Mouse (Mus musculus) forebrain, postnatal 0 days (tissue): ENCODE measurements around the gene Xndc1. TPM values are rescaled to one million over a fixed set of nuclear protein-coding genes. Genes with fewer than 3 reads are reported as not detected.
A peak's percentile ranks its signal among the peaks of the same experiment; 100 is the strongest.

Source experiments
- ATAC-seq: fragments of 200-750 bp; cut with Nextera tagmentation; 2 replicates; pipeline ENCODE4 v1.8.0; 2017; ENCODE audit warnings: mild to moderate bottlenecking, moderate library complexity
- DNase-seq: peaks from one replicate; pipeline ENCODE4 v3.0.0-alpha.2; 2015
- H3K27ac ChIP-seq: fragments of 300-500 bp; sonication (generic); 2 replicates; pipeline ENCODE4 v1.5.1; 2014; ENCODE audit warnings: low read depth, mild to moderate bottlenecking, antibody characterized with exemption, low read length, moderate library complexity, mixed read lengths
- H3K27me3 ChIP-seq: fragments of 300-500 bp; sonication (generic); 2 replicates; pipeline ENCODE4 v1.6.1; 2014; ENCODE audit warnings: mild to moderate bottlenecking, low read length, mixed read lengths; ENCODE audit not compliant: insufficient read depth
- H3K36me3 ChIP-seq: fragments of 300-500 bp; sonication (generic); 2 replicates; pipeline ENCODE4 v1.6.1; 2014; ENCODE audit warnings: mild to moderate bottlenecking, moderate library complexity; ENCODE audit not compliant: insufficient read depth
- H3K4me1 ChIP-seq: fragments of 300-500 bp; sonication (generic); 2 replicates; pipeline ENCODE4 v1.6.1; 2014; ENCODE audit warnings: antibody characterized with exemption; ENCODE audit not compliant: insufficient read depth
- H3K4me2 ChIP-seq: fragments of 300-500 bp; sonication (generic); 2 replicates; pipeline ENCODE4 v1.6.1; 2014; ENCODE audit warnings: low read depth, mild to moderate bottlenecking, moderate library complexity
- H3K4me3 ChIP-seq: fragments of 300-500 bp; sonication (generic); 2 replicates; pipeline ENCODE4 v1.5.1; 2014; ENCODE audit warnings: low read depth, low read length, mixed read lengths
- H3K9ac ChIP-seq: fragments of 300-500 bp; sonication (generic); 2 replicates; pipeline ENCODE4 v1.6.1; 2014; ENCODE audit warnings: mild to moderate bottlenecking
- H3K9me3 ChIP-seq: fragments of 300-500 bp; sonication (generic); 2 replicates; pipeline ENCODE4 v1.6.1; 2016; ENCODE audit warnings: low read length
- CTCF ChIP-seq: sonication (generic); IDR thresholded peaks from 2 replicates; pipeline ENCODE4 v1.5.1; 2016; ENCODE audit warnings: antibody characterized with exemption, control low read depth, low read depth
- WGBS: fragments of 180-500 bp; shearing (Covaris S2); extraction: QIAGEN DNeasy Blood & Tissue Kit; methylation state at CpG from one replicate; pipeline ENCODE4 v1.1.7; 2014; 5-methylcytosine and 5-hydroxymethylcytosine counted together
- polyA plus RNA-seq: library from polyadenylated mRNA; unstranded; fragments of >200 nt; fragmentation: Nextera tagmentation; extraction: Ambion mirVana; gene quantifications from 2 replicates; pipeline ENCODE4 v1.2.1, GENCODE M21; 2015
- total RNA-seq: library from RNA; depleted of rRNA; stranded (reverse); fragments of >200 nt; gene quantifications from 2 replicates; pipeline ENCODE4 v1.2.3, GENCODE M21; 2014

Gene Xndc1
- total and polyA plus RNA-seq, 2 experiments from 2014 or later: 14.6 to 32.7 TPM

DNA sequence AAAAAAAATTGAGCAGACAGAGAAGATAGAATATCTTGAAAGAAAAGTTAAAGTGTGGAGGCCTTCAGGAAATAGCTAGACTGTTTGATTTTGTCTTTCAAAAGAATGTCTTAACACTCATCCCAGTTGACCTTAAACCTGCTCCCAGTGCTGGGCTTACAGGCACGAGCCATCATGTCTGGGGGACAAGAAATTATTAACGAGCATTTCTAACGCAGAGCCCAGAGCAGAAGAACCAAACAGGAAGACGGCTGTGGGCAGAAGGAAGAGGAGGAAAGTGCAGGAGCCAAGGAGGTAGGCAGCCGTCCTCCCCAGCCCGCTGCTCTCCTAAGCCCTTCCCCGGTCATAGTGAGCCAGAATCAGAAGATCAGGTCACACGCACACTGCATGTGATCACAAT, 15.0 kb downstream of the Xndc1 start:
- H3K27me3 ChIP-seq: no peaks in the 10 kb centered on the region
- no peak overlapping the region for H3K4me3 ChIP-seq
- H3K27ac ChIP-seq: no peak overlapping the region
- no peak overlapping the region for H3K4me2 ChIP-seq
- peaks cover 69% of the 10 kb centered on the region for H3K36me3 ChIP-seq
- no peaks in the 10 kb centered on the region for H3K4me1 ChIP-seq
- ATAC-seq (no peak), DNase-seq (no peak)
- no peak overlapping the region for H3K9ac ChIP-seq
- TF ChIP-seq CTCF: no peak
- WGBS: 89% methylated on average over 8 of the region's 8 CpGs
- H3K9me3 ChIP-seq: no peaks in the 10 kb centered on the region

DNA sequence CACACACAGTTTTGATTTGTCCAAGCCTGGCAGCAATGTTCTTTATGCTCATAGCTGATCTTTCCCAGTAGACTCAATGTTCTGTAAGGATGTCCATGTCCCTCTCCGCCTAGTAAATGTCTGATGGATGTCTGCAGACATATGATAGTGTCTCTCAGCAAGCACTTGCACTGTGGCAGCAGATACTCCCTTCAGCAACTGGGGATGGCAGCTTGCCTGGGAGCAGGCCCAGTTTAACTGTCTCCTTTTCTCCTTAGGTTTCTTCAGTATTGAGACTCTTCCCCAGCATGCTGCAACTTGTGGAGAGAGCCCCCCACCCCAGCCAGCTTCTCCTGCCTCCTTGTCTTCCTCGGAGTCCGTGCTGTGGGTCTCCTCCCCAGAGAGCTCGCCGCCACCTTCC, 16.5 kb downstream of the Xndc1 start:
- Histone ChIP-seq H3K27me3 (no peaks in the 10 kb centered on the region), H3K4me3 (no peak overlapping the region), H3K9ac (no peak overlapping the region), H3K4me1 (no peaks in the 10 kb centered on the region), H3K27ac (no peak overlapping the region), H3K4me2 (no peak overlapping the region), H3K9me3 (no peaks in the 10 kb centered on the region), H3K36me3 (peaks cover 62% of the 10 kb centered on the region)
- TF ChIP-seq CTCF: no peak
- ATAC-seq (no peak), DNase-seq (no peak)
- WGBS: 96% methylated on average over 5 of the region's 5 CpGs

DNA sequence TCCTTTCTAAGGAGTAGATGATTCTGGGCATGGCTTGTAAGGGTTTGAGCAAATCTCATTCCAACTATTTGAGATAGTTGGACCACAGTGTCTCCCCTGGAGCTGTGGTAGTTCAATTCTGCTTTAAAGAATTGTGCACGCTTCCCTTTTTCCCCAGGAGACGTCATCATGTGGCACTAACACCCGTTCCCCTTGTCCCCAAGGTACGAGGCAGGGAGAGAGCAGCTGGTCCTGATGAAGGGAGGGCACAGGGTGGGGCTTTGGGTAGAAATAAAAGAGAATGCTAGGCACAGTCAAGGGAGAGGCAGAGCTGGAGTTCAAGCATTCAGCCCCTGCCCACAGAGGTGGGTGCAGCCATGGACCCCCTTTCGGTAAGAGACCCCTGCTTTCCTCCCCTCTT, 17.5 kb downstream of the Xndc1 start, which contains the start of gene Trpc2:
Gene Trpc2, plus strand, starts transcription at position 301 of the 400 bp plus-strand sequence.
- 86% methylated on average over 5 of the region's 5 CpGs for WGBS
- TF ChIP-seq CTCF: no peak
- no peak within 1 kb of the TSS for H3K4me2 ChIP-seq
- no peaks in the 10 kb centered on the region for H3K27me3 ChIP-seq
- no peak for ATAC-seq
- peaks cover 52% of the 10 kb centered on the region for H3K36me3 ChIP-seq
- H3K4me1 ChIP-seq: no peaks in the 10 kb centered on the region
- H3K9me3 ChIP-seq: no peaks in the 10 kb centered on the region
- no peak within 1 kb of the TSS for H3K4me3 ChIP-seq
- H3K9ac ChIP-seq: no peak within 1 kb of the TSS
- no peak for DNase-seq
- no peak within 1 kb of the TSS for H3K27ac ChIP-seq

DNA sequence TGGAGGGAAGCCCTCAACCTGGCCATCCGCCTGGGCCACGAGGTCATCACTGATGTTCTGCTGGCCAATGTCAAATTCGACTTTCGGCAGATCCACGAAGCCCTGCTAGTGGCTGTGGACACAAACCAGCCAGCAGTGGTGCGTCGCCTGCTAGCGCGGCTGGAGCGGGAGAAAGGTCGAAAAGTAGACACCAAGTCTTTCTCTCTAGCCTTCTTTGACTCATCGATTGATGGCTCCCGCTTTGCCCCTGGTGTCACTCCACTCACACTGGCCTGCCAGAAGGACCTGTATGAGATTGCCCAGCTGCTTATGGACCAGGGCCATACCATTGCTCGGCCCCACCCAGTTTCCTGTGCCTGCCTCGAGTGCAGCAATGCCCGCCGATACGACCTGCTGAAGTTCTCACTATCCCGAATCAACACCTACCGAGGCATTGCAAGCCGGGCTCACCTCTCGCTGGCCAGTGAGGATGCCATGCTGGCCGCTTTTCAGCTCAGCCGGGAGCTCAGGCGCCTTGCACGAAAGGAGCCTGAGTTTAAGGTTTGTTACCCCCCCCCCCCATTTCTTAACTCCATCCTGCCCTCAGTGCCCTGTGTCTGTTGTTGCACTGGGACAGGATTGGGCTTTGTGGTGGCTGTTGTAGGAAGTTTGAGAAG, 18.9 kb downstream of the Xndc1 start:
- H3K27ac ChIP-seq: no peak overlapping the region
- no peak overlapping the region for H3K9ac ChIP-seq
- peaks cover 46% of the 10 kb centered on the region for H3K36me3 ChIP-seq
- DNase-seq (no peak), ATAC-seq (no peak)
- H3K9me3 ChIP-seq: no peaks in the 10 kb centered on the region
- no peaks in the 10 kb centered on the region for H3K4me1 ChIP-seq
- 93% methylated on average over 26 of the region's 26 CpGs for WGBS
- TF ChIP-seq CTCF: no peak
- H3K4me3 ChIP-seq: no peak overlapping the region
- no peaks in the 10 kb centered on the region for H3K27me3 ChIP-seq
- no peak overlapping the region for H3K4me2 ChIP-seq

DNA sequence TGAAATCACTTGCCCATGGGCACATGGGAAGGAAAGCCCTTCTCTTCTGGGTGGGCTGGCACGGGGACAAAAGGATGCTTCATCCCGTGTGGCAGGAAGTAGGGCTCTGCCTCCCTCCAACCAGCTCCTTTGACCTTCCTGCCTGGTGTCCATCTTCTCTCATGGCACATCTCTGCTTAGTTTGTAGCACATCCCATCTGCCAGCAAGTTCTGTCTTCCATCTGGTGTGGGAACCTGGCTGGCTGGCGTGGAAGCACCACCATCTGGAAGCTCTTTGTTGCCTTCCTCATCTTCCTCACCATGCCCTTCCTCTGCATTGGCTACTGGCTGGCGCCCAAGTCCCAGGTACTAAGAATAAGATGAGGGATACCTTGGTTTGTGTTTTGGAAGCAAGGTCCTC, 22.0 kb downstream of the Xndc1 start:
- Histone ChIP-seq H3K27me3 (no peaks in the 10 kb centered on the region), H3K36me3 (peaks cover 25% of the 10 kb centered on the region), H3K4me3 (no peak overlapping the region), H3K4me1 (no peaks in the 10 kb centered on the region), H3K27ac (no peak overlapping the region), H3K9me3 (no peaks in the 10 kb centered on the region), H3K9ac (no peak overlapping the region), H3K4me2 (no peak overlapping the region)
- ATAC-seq (no peak), DNase-seq (no peak)
- TF ChIP-seq CTCF: no peak
- 85% methylated on average over 4 of the region's 4 CpGs for WGBS

DNA sequence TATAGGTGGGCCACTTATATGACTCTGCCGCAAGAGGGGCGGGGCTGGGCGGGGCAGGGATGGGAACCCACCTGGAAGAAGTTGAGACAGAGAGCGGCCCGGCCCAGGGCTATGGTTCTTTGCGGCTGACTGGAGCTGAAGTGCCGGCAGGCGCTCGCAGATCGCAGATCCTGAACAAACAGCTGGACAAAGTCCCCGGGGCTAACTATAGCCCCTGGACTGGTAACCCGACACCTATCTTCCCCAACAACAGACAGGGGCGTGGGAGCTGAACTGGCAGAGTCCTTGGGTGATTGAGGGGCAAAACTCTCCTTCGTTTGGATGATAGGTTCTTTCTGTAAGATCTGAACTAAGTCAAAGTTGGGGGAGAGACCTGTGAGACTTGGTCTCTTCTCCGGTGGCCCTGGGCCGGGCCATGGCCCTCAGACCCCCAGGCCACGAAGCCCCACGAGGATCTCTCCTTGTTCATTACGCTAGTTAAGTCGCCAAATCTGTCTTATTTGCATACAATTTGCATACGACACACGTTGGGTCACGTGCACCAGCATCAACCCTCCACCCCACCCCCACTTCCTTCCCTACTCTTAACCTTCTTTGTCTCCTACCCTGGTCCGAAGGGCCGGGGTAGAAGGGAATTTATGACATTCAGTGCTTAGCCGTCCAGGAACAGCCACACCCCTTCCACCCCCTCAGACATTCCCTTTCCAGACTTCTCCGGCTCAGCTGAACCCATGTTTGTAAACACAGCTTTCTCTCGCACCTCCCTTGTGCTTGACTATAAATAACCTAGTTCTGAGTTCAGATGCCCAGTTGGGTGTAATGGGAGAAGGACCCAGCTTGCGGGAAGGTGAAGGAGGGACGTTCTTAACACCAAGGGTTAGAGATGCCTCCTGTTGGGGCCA, 34.7 kb downstream of the Xndc1 start:
- H3K4me1 ChIP-seq: 0 out of 2 replicates have a peak, but pooled peaks cover 7% of the 10 kb centered on the region
- peak; percentile 21 for DNase-seq
- peak overlapping the region; percentile 40 for H3K4me2 ChIP-seq
- peak; percentile 78 for ATAC-seq
- H3K27ac ChIP-seq: no peak overlapping the region
- no peaks in the 10 kb centered on the region for H3K36me3 ChIP-seq
- 5% methylated on average over 30 of the region's 30 CpGs for WGBS
- H3K4me3 ChIP-seq: peak overlapping the region; percentile 1
- no peaks in the 10 kb centered on the region for H3K9me3 ChIP-seq
- H3K27me3 ChIP-seq: no peaks in the 10 kb centered on the region
- H3K9ac ChIP-seq: no peak overlapping the region
- no peak for TF ChIP-seq CTCF

DNA sequence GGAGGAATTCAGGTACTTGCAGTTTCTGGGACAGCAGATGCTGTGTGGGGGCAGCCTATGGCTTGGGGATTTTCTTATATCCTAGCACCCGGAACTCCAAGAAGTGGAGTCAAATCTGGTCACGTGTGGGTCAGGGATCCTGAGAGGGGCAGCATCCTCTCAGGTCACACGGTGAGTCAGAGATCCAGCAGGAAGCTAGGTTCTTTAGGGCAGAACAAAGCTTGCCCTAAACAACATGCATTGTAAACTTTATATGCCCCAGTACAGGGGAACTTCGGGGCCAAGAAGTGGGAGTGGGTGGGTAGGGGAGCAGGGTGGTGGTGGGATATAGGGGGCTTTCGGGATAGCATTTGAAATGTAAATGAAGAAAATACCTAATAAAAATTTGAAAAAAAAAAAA, 35.6 kb downstream of the Xndc1 start:
- ATAC-seq (no peak), DNase-seq (no peak)
- no peak overlapping the region for H3K27ac ChIP-seq
- no peak for TF ChIP-seq CTCF
- 0 out of 2 replicates have a peak, but pooled peaks cover 7% of the 10 kb centered on the region for H3K4me1 ChIP-seq
- H3K27me3 ChIP-seq: no peaks in the 10 kb centered on the region
- WGBS: 67% methylated on average over 5 of the region's 5 CpGs
- H3K9me3 ChIP-seq: no peaks in the 10 kb centered on the region
- H3K9ac ChIP-seq: no peak overlapping the region
- H3K36me3 ChIP-seq: no peaks in the 10 kb centered on the region
- H3K4me2 ChIP-seq: no peak overlapping the region
- no peak overlapping the region for H3K4me3 ChIP-seq
